Mouse (Mus musculus) retina, embryonic 14.5 days (tissue): Measurements from ENCODE around the gene Olfr279.

Source experiments
- DNase-seq: peaks from one replicate; pipeline ENCODE4 v3.0.0-alpha.2; 2015; ENCODE audit warnings: low spot score

Gene Olfr279

GRCm38 (mm10) chr15:98492102-98492501 lies at the start of gene Olfr279:
TSS of gene Olfr279 (plus strand) at chr15:98492402.
- DNase-seq = no peak

- DNase-seq = no peak
These were observed 47.6 kb upstream of the Olfr279 start for GRCm38 (mm10) chr15:98444561-98444960.

- no peak for DNase-seq
These were observed 43.7 kb upstream of the Olfr279 start for GRCm38 (mm10) chr15:98448521-98448920.

DNA sequence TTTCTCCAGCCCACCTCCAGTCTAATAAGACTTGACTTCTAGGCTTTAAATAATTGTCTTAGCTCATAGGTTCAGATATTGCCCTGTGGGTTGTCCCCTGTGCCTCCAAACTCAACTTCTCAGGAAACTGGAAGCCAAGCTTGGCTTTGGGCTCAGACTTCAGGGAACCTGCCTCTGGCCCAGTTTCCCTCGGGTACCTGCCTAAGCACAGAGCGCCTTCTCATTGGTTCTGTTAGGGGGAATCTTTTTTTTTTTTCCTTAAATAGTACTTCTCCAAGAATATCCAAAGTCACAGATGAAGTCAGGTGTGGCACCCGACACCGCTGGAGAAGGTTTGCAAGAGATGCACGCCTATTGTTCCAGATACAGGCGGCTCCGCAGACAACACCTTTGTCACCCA lies 39.9 kb upstream of the Olfr279 start, which contains the start of gene Olfr281:
Olfr281 (plus strand) TSS at position 301 of the 400 bp plus-strand sequence.
- no peak for DNase-seq

DNA sequence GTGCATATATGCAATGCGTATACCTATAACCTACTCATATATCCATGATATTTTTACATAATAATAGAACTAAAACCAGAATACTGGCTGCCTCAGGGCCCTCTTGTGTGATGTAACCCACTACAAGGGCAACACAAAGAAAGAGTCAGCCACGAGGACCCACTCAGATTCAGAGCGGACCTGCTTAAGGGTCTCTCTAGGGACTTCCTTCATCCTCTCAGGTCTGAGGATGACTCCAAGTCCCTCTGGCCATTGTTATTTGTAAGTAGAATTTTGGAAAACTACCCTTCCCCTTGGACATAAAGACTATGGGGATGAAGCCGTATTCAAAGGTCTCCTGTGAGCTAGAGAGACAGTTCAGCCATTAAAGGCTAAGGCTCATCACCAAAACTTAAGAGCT lies 22.6 kb upstream of the Olfr279 start, which contains the start of gene OR5BS1P:
OR5BS1P (plus strand) TSS at position 301 of the 400 bp plus-strand sequence.
- no peak for DNase-seq

DNA sequence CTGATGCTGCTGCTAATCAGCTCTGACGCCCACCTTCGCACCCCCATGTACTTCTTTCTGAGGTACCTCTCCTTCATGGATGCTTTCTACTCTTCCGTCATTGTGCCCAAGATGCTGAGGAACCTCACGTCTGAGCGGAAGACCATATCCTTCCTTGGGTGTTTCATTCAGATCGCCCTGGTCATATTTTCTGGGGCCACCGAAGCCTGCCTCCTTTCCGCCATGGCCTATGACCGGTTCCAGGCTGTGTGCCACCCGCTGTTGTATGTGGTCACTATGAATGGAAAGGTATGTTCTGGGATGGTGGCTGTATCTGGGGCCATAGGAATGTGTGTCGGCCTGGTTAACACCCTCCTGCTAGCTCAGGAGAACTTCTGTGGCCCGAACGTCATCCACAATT lies 20.7 kb upstream of the Olfr279 start:
- DNase-seq = no peak

GRCm38 (mm10) chr15:98474958-98475357 lies 17.2 kb upstream of the Olfr279 start:
- DNase-seq = no peak

GRCm38 (mm10) chr15:98475382-98475781 lies 16.8 kb upstream of the Olfr279 start:
- DNase-seq = peak; percentile 63

- no peak for DNase-seq
These were observed 15.9 kb upstream of the Olfr279 start for GRCm38 (mm10) chr15:98476281-98476680.

GRCm38 (mm10) chr15:98479568-98480102 lies 12.6 kb upstream of the Olfr279 start:
- no peak for DNase-seq

GRCm38 (mm10) chr15:98482701-98483100 lies 9.5 kb upstream of the Olfr279 start, which contains the start of gene Lalba:
TSS of gene Lalba (minus strand) at chr15:98482721.
- DNase-seq = no peak

GRCm38 (mm10) chr15:98483907-98484886 lies 8.0 kb upstream of the Olfr279 start:
- no peak for DNase-seq

- no peak for DNase-seq
These were observed 5.7 kb upstream of the Olfr279 start for GRCm38 (mm10) chr15:98486433-98487021.

DNA sequence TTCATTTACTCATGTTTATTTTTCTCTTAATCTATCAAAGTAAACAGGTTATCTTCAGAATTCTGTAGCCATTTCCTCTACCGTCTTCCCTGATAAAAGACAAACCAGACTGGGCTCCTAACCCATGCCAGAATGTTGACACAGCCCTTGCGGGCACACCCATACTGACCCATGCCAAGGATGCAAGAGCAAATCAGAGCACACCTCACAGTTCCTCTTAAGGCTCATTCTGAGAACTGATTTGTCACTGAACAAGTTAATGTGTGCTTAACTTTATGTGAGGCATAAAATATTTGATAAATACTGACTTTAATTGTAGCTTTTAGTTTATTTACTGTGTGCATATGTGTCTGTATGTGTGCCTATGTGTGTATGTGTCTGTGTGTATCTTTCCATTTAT lies 870 bp upstream of the Olfr279 start:
- no peak for DNase-seq

GRCm38 (mm10) chr15:98497631-98498030 lies 5.4 kb downstream of the Olfr279 start:
- DNase-seq = no peak

DNA sequence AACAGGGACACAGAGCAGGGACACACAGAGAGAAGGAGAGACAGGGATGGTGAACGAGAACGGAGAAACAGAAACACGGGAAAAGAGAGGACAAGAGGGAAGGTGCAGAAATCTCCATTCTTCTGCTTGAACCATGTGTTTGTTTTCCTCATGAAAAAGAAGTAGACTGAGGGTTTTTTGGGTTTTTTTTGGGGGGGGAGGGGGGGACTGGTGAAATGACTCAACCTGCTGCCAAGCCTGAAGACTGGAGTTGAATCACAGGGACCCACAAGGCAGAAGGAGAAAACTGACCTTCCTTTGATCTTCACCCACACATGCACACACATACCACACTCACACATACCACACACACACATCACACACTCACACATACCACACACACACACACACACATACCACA lies 11.1 kb downstream of the Olfr279 start:
- DNase-seq = no peak

GRCm38 (mm10) chr15:98504514-98504913 lies 12.3 kb downstream of the Olfr279 start:
- DNase-seq = peak; percentile 79

GRCm38 (mm10) chr15:98506253-98506957 lies 14.2 kb downstream of the Olfr279 start:
- no peak for DNase-seq

- DNase-seq = no peak
These were observed 15.1 kb downstream of the Olfr279 start for GRCm38 (mm10) chr15:98507321-98507720.

DNA sequence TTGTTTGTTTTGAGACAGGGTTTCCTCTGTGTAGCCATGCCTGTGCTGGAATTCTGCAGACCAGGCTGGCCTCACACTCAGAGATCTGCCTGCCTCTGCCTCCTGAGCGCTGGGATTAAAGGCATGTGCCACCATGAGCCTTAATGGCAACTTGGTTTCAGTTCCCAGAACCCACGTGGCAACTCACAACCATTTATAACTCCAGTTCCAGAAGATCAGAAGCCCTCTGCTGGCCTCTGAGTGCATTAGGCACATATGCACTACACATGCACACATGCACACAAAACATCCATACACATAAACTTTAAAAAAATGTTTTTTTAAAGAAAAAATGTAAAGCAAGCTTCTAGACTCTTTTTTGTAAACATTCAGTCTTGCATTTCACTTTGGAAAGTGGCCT lies 17.2 kb downstream of the Olfr279 start:
- no peak for DNase-seq

GRCm38 (mm10) chr15:98510438-98511385 lies 18.5 kb downstream of the Olfr279 start:
- peak; percentile 92 for DNase-seq
